Mouse (Mus musculus): ENCODE data around the gene Rnps1. TPM values are rescaled to one million over a fixed set of nuclear protein-coding genes. Genes with fewer than 3 reads are reported as not detected.

Gene Rnps1
- polyA plus RNA-seq, 1 experiment, result 76.9 TPM

GRCm38 (mm10) chr17:24389865-24390264 is 24.5 kb upstream of the Rnps1 start:
- Histone ChIP-seq H3K4me3 (ENCODE audit: insufficient read depth, low read depth, low read length) (no peak overlapping the region), H3K4me1 (ENCODE audit: control insufficient read depth, insufficient read depth, low read length) (no peaks in the 10 kb centered on the region), H3K27ac (ENCODE audit: insufficient read depth, low read depth, low read length) (no peak overlapping the region), H3K36me3 (ENCODE audit: control insufficient read depth, insufficient read depth, low read length) (no peaks in the 10 kb centered on the region; the same call in 1 of the 2 replicates), H3K27me3 (replicated peaks; ENCODE audit: control insufficient read depth, insufficient read depth, low read length) (no peaks in the 10 kb centered on the region)
- DNase-seq, result peak; percentile 61
- TF ChIP-seq CTCF (conservative IDR thresholded peaks at IDR 0.05; ENCODE audit: insufficient read depth, insufficient read length, low read depth, low read length), result peak; percentile 86
- no peak for TF ChIP-seq POLR2A (IDR thresholded peaks at IDR 0.05; ENCODE audit: low read depth, low read length)
- 13% methylated on average over 2 of the region's 2 CpGs for WGBS

GRCm38 (mm10) chr17:24391149-24391548 is 23.2 kb upstream of the Rnps1 start:
- H3K36me3 ChIP-seq (ENCODE audit: control insufficient read depth, insufficient read depth, low read length), result no peaks in the 10 kb centered on the region; the same call in 1 of the 2 replicates
- no peak overlapping the region for H3K27ac ChIP-seq (ENCODE audit: insufficient read depth, low read depth, low read length)
- no peak for DNase-seq
- WGBS, result 78% methylated on average over 8 of the region's 8 CpGs
- no peaks in the 10 kb centered on the region for H3K4me1 ChIP-seq (ENCODE audit: control insufficient read depth, insufficient read depth, low read length)
- H3K4me3 ChIP-seq (ENCODE audit: insufficient read depth, low read depth, low read length), result no peak overlapping the region
- no peaks in the 10 kb centered on the region for H3K27me3 ChIP-seq (replicated peaks; ENCODE audit: control insufficient read depth, insufficient read depth, low read length)
- peak; percentile 52 for TF ChIP-seq CTCF (conservative IDR thresholded peaks at IDR 0.05; ENCODE audit: insufficient read depth, insufficient read length, low read depth, low read length)
- TF ChIP-seq POLR2A (IDR thresholded peaks at IDR 0.05; ENCODE audit: low read depth, low read length), result no peak

GRCm38 (mm10) chr17:24393527-24393926 is 20.8 kb upstream of the Rnps1 start:
- Histone ChIP-seq H3K27ac (ENCODE audit: insufficient read depth, low read depth, low read length) (no peak overlapping the region), H3K36me3 (ENCODE audit: control insufficient read depth, insufficient read depth, low read length) (no peaks in the 10 kb centered on the region; the same call in 1 of the 2 replicates), H3K4me3 (ENCODE audit: insufficient read depth, low read depth, low read length) (no peak overlapping the region), H3K4me1 (ENCODE audit: control insufficient read depth, insufficient read depth, low read length) (no peaks in the 10 kb centered on the region), H3K27me3 (replicated peaks; ENCODE audit: control insufficient read depth, insufficient read depth, low read length) (no peaks in the 10 kb centered on the region)
- TF ChIP-seq POLR2A (IDR thresholded peaks at IDR 0.05; ENCODE audit: low read depth, low read length) (no peak), CTCF (conservative IDR thresholded peaks at IDR 0.05; ENCODE audit: insufficient read depth, insufficient read length, low read depth, low read length) (no peak)
- WGBS, result 31% methylated on average over 4 of the region's 4 CpGs
- DNase-seq, result peak; percentile 17

- peak; percentile 13 for DNase-seq
- Histone ChIP-seq H3K4me3 (ENCODE audit: insufficient read depth, low read depth, low read length) (no peak overlapping the region), H3K27me3 (replicated peaks; ENCODE audit: control insufficient read depth, insufficient read depth, low read length) (no peaks in the 10 kb centered on the region), H3K4me1 (ENCODE audit: control insufficient read depth, insufficient read depth, low read length) (no peaks in the 10 kb centered on the region), H3K36me3 (ENCODE audit: control insufficient read depth, insufficient read depth, low read length) (no peaks in the 10 kb centered on the region; the same call in 1 of the 2 replicates), H3K27ac (ENCODE audit: insufficient read depth, low read depth, low read length) (no peak overlapping the region)
- WGBS, result 73% methylated on average over 7 of the region's 7 CpGs
- no peak for TF ChIP-seq POLR2A (IDR thresholded peaks at IDR 0.05; ENCODE audit: low read depth, low read length)
Observed at GRCm38 (mm10) chr17:24394456-24394855, 19.9 kb upstream of the Rnps1 start.

GRCm38 (mm10) chr17:24402371-24402770 is 12.0 kb upstream of the Rnps1 start:
- no peak for DNase-seq
- no peaks in the 10 kb centered on the region for H3K4me1 ChIP-seq (ENCODE audit: control insufficient read depth, insufficient read depth, low read length)
- H3K4me3 ChIP-seq (ENCODE audit: insufficient read depth, low read depth, low read length), result no peak overlapping the region
- WGBS, result 81% methylated on average over 3 of the region's 3 CpGs
- H3K36me3 ChIP-seq (ENCODE audit: control insufficient read depth, insufficient read depth, low read length), result peaks cover 1% of the 10 kb centered on the region
- TF ChIP-seq CTCF (conservative IDR thresholded peaks at IDR 0.05; ENCODE audit: insufficient read depth, insufficient read length, low read depth, low read length), result no peak
- no peak for TF ChIP-seq POLR2A (IDR thresholded peaks at IDR 0.05; ENCODE audit: low read depth, low read length)
- H3K27ac ChIP-seq (ENCODE audit: insufficient read depth, low read depth, low read length), result no peak overlapping the region
- H3K27me3 ChIP-seq (replicated peaks; ENCODE audit: control insufficient read depth, insufficient read depth, low read length), result no peaks in the 10 kb centered on the region

GRCm38 (mm10) chr17:24407116-24407803 is 7.1 kb upstream of the Rnps1 start:
- H3K4me3 ChIP-seq (ENCODE audit: insufficient read depth, low read depth, low read length), result no peak overlapping the region
- peaks cover 5% of the 10 kb centered on the region for H3K36me3 ChIP-seq (ENCODE audit: control insufficient read depth, insufficient read depth, low read length)
- 86% methylated on average over 12 of the region's 12 CpGs for WGBS
- H3K27me3 ChIP-seq (replicated peaks; ENCODE audit: control insufficient read depth, insufficient read depth, low read length), result no peaks in the 10 kb centered on the region
- TF ChIP-seq POLR2A (IDR thresholded peaks at IDR 0.05; ENCODE audit: low read depth, low read length) (no peak), CTCF (conservative IDR thresholded peaks at IDR 0.05; ENCODE audit: insufficient read depth, insufficient read length, low read depth, low read length) (no peak)
- no peaks in the 10 kb centered on the region for H3K4me1 ChIP-seq (ENCODE audit: control insufficient read depth, insufficient read depth, low read length)
- H3K27ac ChIP-seq (ENCODE audit: insufficient read depth, low read depth, low read length), result no peak overlapping the region
- DNase-seq, result no peak

- Histone ChIP-seq H3K4me1 (ENCODE audit: control insufficient read depth, insufficient read depth, low read length) (peaks cover 13% of the 10 kb centered on the region; the same call in 1 of the 2 replicates), H3K4me3 (ENCODE audit: insufficient read depth, low read depth, low read length) (peak overlapping the region; percentile 55), H3K27me3 (replicated peaks; ENCODE audit: control insufficient read depth, insufficient read depth, low read length) (no peaks in the 10 kb centered on the region), H3K36me3 (ENCODE audit: control insufficient read depth, insufficient read depth, low read length) (no peaks in the 10 kb centered on the region; the same call in 1 of the 2 replicates), H3K27ac (ENCODE audit: insufficient read depth, low read depth, low read length) (peak overlapping the region; percentile 40)
- TF ChIP-seq CTCF (conservative IDR thresholded peaks at IDR 0.05; ENCODE audit: insufficient read depth, insufficient read length, low read depth, low read length) (no peak; the same call in 1 of the 2 replicates), POLR2A (IDR thresholded peaks at IDR 0.05; ENCODE audit: low read depth, low read length) (no peak)
- 18% methylated on average over 22 of the region's 22 CpGs for WGBS
- peak; percentile 35 for DNase-seq
Observed at GRCm38 (mm10) chr17:24413557-24414211, 681 bp upstream of the Rnps1 start.

Measured in kidney, adult 2 months (tissue).